Mouse (Mus musculus): ENCODE data around the gene Fbxl7.

Gene Fbxl7

GRCm38 (mm10) chr15:26895251-26895711 lies at the start of gene Fbxl7:
Gene Fbxl7 (minus strand): TSS chr15:26895580.
- peak; percentile 46 for DNase-seq (ENCODE audit: low read depth, low spot score)

GRCm38 (mm10) chr15:26922026-26922425 lies 26.6 kb upstream of the Fbxl7 start:
- DNase-seq (ENCODE audit: low read depth, low spot score), result no peak

GRCm38 (mm10) chr15:26913427-26913826 lies 18.0 kb upstream of the Fbxl7 start:
- DNase-seq (ENCODE audit: low read depth, low spot score), result no peak

DNA sequence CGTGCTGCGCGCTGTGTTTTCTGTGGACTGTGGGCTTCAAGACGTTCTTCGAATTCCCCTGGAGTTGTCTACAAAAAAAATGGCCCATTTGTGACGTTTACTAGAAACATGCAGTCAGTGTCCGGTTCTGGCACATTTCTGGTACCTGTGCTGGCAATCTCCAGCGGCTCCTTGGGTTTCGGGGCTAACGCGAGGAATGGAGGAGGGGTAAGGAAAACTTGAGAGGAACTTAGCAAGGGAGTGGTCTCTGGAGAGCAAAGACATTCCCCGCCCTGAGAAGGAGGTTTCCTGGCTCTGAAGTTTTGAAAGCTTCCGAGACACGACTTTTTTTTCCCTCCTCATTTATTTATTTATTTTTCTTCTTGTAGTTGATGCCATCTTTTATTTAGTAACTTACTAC lies 381 bp upstream of the Fbxl7 start:
- peak; percentile 44 for DNase-seq (ENCODE audit: low read depth, low spot score)

GRCm38 (mm10) chr15:26894801-26895229 lies 565 bp downstream of the Fbxl7 start:
- DNase-seq (ENCODE audit: low read depth, low spot score), result peak; percentile 20

GRCm38 (mm10) chr15:26894031-26894655 lies 1.2 kb downstream of the Fbxl7 start:
- DNase-seq (ENCODE audit: low read depth, low spot score), result peak; percentile 3

- DNase-seq (ENCODE audit: low read depth, low spot score), result no peak
Measured at GRCm38 (mm10) chr15:26893136-26893535, 2.2 kb downstream of the Fbxl7 start.

DNA sequence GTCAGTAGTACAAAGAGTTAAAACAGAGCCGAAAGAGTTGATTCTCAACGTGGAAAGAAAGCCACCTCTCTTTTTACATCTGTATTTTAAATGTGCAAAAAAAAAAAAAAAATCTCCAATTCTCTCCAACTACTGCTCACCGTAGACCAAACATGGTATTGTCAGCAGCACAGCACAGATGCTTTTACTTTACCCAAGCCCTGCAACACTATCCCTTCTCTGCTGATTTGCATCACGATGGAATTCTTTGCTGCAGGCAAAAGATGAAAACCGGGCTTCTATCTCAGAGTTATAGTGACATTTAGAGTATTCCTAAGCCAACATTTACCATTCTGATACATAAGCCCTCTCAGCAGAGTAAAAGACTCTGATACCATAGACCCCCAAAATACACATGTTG lies 5.4 kb downstream of the Fbxl7 start:
- no peak for DNase-seq (ENCODE audit: low read depth, low spot score)

DNA sequence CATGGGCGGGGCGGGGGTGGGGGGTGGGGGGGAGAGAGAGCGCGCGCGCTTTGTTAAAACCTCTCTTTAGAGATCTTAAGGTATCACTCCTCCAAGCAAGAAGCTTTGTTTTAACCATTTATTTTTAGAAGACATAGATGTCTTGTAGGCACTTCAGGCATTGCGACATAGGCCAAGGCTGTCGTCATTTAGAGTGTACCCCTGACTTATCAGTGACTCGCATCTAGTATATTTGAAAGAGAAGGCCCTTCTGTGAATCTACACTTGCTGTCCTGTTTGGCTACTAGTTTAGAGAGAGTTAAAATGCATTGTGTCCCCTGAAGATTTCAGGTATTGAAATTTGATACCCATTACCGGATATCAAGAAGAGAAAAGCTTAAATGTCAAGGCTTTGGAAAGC lies 7.2 kb downstream of the Fbxl7 start:
- no peak for DNase-seq (ENCODE audit: low read depth, low spot score)

DNA sequence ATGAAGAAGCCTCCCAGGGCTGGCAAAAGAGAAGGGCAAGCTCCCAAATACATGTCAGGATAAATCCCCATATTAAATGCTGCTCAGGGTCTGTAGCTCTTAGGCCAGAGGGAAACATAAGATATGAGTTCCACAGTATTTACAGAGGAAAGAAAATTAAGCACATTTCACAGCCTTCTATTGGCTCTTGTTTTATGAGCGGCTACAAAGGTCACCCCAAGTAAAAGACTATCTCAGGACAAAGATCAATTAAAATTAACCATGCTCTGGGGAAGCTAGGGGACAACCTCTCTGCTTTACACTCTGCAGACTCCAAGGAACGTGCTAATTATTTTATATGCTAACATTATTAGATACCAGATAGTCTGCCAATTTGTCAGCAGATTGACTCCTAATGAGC lies 9.4 kb downstream of the Fbxl7 start:
- no peak for DNase-seq (ENCODE audit: low read depth, low spot score)

- no peak for DNase-seq (ENCODE audit: low read depth, low spot score)
Measured at GRCm38 (mm10) chr15:26880212-26880956, 15.0 kb downstream of the Fbxl7 start.

GRCm38 (mm10) chr15:26875687-26876086 lies 19.7 kb downstream of the Fbxl7 start:
- peak; percentile 6 for DNase-seq (ENCODE audit: low read depth, low spot score)

DNA sequence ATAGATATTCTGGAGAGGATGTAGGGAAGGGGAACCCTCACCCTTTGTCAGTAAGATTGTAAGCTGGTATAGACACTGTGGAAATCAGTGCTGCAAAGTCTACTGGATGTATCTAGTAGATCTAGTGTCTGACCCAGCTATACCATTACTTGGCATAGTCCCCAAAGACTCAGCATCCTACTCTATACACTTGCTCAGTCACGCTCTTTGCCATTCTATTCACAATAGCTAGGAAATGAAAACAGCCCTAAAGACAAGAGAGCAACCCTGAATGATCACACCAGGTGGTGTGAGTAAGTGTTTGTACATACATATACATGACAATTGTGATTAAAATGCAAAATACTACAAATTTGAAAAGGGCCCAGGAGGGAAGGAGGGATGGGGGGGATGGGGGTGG lies 23.1 kb downstream of the Fbxl7 start:
- peak; percentile 17 for DNase-seq (ENCODE audit: low read depth, low spot score)

GRCm38 (mm10) chr15:26869197-26869596 lies 26.2 kb downstream of the Fbxl7 start:
- no peak for DNase-seq (ENCODE audit: low read depth, low spot score)

- DNase-seq (ENCODE audit: low read depth, low spot score), result no peak
Measured at GRCm38 (mm10) chr15:26867521-26867920, 27.9 kb downstream of the Fbxl7 start.

- DNase-seq (ENCODE audit: low read depth, low spot score), result no peak
Measured at GRCm38 (mm10) chr15:26862173-26862572, 33.2 kb downstream of the Fbxl7 start.

DNA sequence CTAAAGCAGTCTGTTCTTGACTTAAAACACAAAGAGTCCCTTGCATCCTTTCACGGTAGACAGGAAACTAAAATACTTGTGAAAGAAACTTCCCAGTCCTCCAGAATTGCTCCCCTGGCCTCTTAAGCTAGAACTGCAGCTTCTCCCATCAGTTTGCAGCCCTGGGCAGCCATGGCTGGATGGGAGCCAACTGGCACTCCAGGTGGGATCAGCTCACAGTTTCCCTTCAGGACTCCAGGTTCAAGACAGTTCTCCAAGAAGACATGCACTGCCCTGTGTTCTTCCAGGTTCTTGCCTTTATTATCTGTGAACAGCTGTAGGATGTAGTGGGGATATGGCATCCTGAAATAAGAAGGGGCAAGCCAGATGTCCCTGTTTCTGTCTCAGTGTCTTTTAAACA lies 45.8 kb downstream of the Fbxl7 start:
- no peak for DNase-seq (ENCODE audit: low read depth, low spot score)

DNA sequence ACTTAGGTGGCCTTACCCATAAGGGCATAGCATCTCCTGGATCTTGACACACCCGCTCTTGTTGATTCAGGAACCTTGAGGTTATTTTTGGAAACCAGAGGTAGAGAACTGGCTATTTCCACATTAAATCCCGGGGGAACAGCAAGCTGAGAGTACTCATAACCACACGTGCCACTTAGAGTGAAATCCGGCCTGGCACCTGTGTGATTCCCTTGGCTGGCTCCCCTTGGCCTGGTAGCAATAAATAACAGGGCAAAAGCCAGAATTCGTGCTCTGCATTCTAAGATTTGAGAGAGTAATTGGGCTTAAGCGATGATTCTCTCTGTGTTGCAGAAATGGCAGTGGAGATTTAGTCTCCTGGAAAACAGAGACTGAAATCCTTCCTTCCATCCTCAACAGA lies 53.2 kb downstream of the Fbxl7 start:
- DNase-seq (ENCODE audit: low read depth, low spot score), result no peak

DNA sequence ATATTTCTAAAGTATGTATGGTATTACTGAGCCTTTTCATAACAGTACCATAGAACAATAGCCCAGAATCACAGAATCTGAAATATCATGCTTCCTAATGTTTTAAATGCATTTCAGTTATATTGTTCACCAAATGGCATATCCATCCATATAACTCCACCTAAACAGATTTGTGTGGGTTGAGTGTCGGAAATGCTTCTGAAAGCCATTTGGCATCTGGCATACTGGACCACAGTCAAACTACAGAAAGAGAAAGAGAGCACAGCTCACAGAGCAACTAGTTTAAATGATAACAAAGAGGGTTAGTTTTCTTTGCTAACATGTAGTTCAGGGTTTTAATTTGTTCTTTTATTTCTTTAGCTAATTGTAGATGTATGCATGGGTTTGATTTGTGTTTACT lies 57.0 kb downstream of the Fbxl7 start:
- DNase-seq (ENCODE audit: low read depth, low spot score), result no peak

GRCm38 (mm10) chr15:26837200-26837599 lies 58.2 kb downstream of the Fbxl7 start:
- DNase-seq (ENCODE audit: low read depth, low spot score), result peak; percentile 16

DNA sequence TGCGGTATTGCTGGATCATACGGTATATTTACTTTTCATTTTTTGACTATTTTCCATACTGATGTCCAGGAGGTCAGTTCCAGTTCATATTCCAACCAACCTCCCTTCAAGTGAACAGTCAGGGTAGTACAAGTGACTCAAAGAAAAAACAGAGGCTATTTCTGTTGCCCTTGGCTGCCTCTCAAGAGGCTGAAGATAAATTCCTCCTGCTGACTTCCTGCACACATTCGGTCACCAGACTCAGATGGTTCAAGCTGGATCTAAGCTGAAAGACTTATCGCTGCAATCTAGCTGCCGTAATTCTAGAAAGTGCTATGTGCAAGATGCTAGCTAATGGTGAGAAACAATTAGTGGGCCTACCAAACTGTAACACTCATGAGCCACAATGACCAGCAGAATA lies 61.0 kb downstream of the Fbxl7 start:
- DNase-seq (ENCODE audit: low read depth, low spot score), result no peak

DNA sequence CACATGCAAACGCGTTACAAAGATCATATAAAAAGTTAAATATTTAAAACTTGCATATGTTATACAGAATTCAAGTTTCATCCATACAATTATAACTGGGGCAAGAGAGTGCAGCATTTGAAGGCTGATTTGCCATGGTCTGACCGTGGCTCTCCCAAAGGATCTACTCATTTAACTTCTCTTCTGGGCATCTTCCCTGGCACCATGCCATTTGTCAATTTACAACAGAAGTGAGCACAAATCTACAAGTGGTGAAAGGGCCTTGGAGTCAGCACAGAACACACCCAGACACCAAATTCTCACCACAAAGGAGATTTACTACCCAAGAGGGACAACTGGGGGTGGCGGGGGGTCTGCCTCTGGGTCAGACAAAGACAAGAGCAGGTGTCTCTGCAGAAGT lies 64.2 kb downstream of the Fbxl7 start:
- DNase-seq (ENCODE audit: low read depth, low spot score), result no peak

DNA sequence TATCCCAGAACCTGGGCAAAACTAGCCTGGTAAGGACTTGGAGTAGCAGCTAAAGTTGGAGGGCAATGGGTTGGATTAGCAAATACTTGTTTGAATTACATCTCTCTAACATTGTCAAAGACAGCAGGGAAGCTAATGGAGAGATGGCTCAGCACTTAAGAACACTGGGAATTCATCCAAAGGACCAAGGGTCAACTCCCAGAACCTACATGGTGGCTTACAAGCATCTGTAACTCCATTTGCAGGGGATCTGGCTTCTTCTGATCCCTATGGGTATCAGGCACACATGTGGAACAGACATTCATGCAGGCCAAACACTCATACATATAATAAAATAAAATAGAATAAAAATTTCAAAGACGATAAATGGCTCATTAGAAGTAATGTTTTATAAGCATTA lies 78.4 kb downstream of the Fbxl7 start:
- DNase-seq (ENCODE audit: low read depth, low spot score), result no peak

All from ES-CJ7 (cell line).